Mouse (Mus musculus): Measurements from ENCODE around the gene Prss8. TPM values are rescaled to one million over a fixed set of nuclear protein-coding genes. Genes with fewer than 3 reads are reported as not detected.
A peak's percentile ranks its signal among the peaks of the same experiment; 100 is the strongest.
"Not testable (repeated sequence)": the region's sequence is repeated elsewhere in the genome, so short reads cannot be mapped to it uniquely, and the experiment has no call there.

Prss8 gene
- total RNA-seq, 2 experiments from 2014 or later = 1.7 to 1.8 TPM

DNA sequence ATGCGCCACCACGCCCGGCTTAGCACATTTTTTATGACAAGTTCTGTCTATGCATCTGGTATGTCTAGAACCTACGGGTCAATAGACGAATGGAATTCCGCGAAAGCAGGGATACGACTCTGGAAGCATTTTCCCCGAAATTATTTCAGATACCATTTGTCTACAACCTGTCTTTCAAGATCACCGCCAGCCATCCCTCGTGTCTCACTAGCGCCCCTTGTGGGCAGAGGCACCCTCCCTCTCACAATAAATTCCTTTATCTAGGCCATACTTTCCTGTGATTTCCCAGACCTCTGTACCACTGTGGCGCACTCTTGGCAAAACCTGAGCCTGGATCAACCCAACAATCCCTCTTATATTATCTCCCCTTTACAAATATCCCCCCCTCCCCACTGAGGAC, 33.5 kb downstream of the Prss8 start:
- peak; percentile 68 to 72 for DNase-seq (ENCODE audit: low spot score in 2 of 2)

DNA sequence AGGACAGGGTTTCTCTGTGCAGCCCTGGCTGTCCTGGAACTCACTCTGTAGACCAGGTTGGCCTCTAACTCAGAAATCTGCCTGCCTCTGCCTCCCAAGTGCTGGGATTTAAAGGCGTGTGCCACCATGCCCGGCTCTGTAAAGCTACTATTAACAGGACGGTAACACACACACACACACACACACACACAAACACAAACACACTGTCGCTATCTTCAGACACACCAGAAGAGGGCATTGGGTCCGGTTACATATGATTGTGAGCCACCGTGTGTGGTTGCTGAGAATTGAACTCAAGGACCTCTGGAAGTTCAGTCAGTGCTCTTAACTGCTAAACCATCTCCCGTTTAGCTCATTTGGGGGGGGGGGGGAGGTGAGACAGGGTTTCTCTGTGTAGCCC, 34.0 kb downstream of the Prss8 start:
- not testable (repeated sequence) for DNase-seq (ENCODE audit: low spot score in 2 of 2)

- peak; percentile 90 to 93 for DNase-seq (ENCODE audit: low spot score in 2 of 2)
Measured at GRCm38 (mm10) chr7:127895442-127895841, 34.5 kb downstream of the Prss8 start, which contains the start of the genes Gm21974 and Vkorc1. Gm21974 (minus strand) TSS chr7:127895454. Vkorc1 (minus strand) TSS chr7:127895617.

DNA sequence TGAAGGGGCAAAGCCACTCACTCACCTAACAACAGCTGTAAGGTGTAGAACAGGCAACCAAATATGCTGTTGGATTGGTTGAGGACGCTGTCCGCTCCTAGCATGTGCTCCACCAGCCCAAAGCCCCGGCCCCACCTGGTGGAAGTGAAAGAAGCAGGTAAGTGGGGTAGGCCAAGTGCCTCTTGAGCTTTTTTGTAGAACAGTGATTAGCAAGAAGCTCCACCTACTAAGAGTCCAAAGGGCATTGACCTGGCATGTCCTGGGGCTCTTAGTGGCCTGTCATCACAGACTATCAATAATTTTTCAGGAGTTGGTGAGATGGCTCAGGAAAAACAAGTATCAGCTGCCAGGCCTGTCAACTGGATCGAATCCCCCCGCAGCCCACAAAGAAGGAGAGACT, 35.4 kb downstream of the Prss8 start:
- DNase-seq (ENCODE audit: low spot score in 2 of 2) = no peak

- DNase-seq (ENCODE audit: low spot score in 2 of 2) = no peak
Measured at GRCm38 (mm10) chr7:127890798-127891197, 39.1 kb downstream of the Prss8 start, which contains the start of gene Prss53. Prss53 (minus strand) TSS chr7:127890970.

- DNase-seq (ENCODE audit: low spot score in 2 of 2) = no peak
Measured at GRCm38 (mm10) chr7:127888821-127889220, 41.1 kb downstream of the Prss8 start.

DNA sequence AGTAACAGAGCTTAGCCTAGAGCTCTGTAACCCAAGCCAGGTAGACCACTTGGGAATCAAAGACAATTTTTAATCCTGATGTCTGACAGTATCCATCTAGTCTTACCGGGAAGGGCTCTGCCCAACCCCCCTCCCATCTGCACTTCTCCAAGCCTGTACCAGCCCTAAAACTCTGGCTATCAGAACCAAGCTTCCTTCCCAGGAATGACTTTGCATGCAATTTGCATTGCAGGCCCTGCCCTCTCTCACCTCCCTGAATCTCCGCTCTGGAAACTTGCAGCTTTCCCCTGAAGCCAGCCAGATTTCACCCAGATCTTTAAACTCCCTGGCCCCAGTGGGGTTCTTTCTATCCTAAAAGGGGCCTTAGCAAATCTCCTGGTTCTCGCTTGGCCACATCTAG, 42.1 kb downstream of the Prss8 start:
- DNase-seq (ENCODE audit: low spot score in 2 of 2) = no peak

- no peak for DNase-seq (ENCODE audit: low spot score in 2 of 2)
Measured at GRCm38 (mm10) chr7:127887191-127887590, 42.7 kb downstream of the Prss8 start.

- DNase-seq (ENCODE audit: low spot score in 2 of 2) = no peak
Measured at GRCm38 (mm10) chr7:127886551-127886950, 43.4 kb downstream of the Prss8 start.

GRCm38 (mm10) chr7:127885951-127886350, 44.0 kb downstream of the Prss8 start:
- DNase-seq (ENCODE audit: low spot score in 2 of 2) = no peak

GRCm38 (mm10) chr7:127880431-127880830, 49.5 kb downstream of the Prss8 start:
- DNase-seq (ENCODE audit: low spot score in 2 of 2) = no peak

GRCm38 (mm10) chr7:127879301-127879700, 50.6 kb downstream of the Prss8 start:
- DNase-seq (ENCODE audit: low spot score in 2 of 2) = no peak

GRCm38 (mm10) chr7:127876467-127877348, 53.2 kb downstream of the Prss8 start, which contains the start of gene Zfp668:
Zfp668 (minus strand) TSS chr7:127876828.
- peak; percentile 91 to 93 for DNase-seq (ENCODE audit: low spot score in 2 of 2)

DNA sequence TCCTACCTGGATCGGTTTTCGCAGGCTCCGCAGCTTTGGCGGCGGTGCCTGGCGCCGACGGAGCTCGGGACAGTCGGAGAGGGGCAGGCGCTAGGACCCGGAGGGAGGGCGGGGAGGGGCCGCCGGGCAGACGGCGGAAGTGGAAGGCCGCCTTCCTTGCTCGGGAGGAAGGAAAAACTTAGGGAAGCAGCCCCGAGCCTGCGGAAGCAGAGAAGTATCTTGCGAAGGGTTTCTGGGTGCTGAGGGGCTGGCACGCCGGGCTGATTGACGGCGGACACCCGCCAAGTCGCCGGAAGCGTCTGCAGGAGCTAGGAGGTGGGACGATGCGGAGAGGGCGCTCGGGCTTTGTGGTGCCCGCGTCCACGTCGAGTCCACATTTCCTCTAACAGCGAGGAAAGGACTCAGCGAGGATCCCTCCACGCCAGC, 53.9 kb downstream of the Prss8 start, which contains the start of gene Zfp646:
TSS of gene Zfp646 (plus strand) at position 181 of the 426 bp plus-strand sequence.
- DNase-seq (ENCODE audit: low spot score in 2 of 2) = peak in 1 of 2 experiments; percentile 79

Other genes starting within 250 kb of the Prss8 start
- 10 to 100 TPM; 38.6 TPM for gene Bcl7c, start 221.2 kb downstream of the Prss8 start, total RNA-seq (2021)
- 1 to 10 TPM; 4.3 to 5.3 TPM for gene Ctf1, start 217.4 kb downstream of the Prss8 start, total RNA-seq (2021)
- gene Ctf2, start 197.9 kb downstream of the Prss8 start, total RNA-seq (2021) = not detected
- 10 to 100 TPM; 86.8 to 92.2 TPM for gene Fbxl19, start 185.6 kb downstream of the Prss8 start, total RNA-seq (2021)
- gene Orai3, start 160.3 kb downstream of the Prss8 start, total RNA-seq (2021) = 10 to 100 TPM; 18.5 to 19.1 TPM
- gene Setd1a, start 153.4 kb downstream of the Prss8 start, total RNA-seq (2021) = 10 to 100 TPM; 35.5 to 40.3 TPM
- gene Gm49388, start 144.5 kb downstream of the Prss8 start, total RNA-seq (2021) = 1 to 10 TPM; 2.9 to 4.6 TPM
- gene Hsd3b7, start 129.5 kb downstream of the Prss8 start, total RNA-seq (2021) = 1 to 10 TPM; 4.8 to 5.1 TPM
- 10 to 100 TPM; 46.9 to 53.6 TPM for gene Stx4a, start 105.8 kb downstream of the Prss8 start, total RNA-seq (2021)
- 100 to 1,000 TPM; 292 to 296 TPM for gene Stx1b, start 105.6 kb downstream of the Prss8 start, total RNA-seq (2021)
- 10 to 100 TPM; 28.6 to 30.2 TPM for gene Zfp646, start 53.9 kb downstream of the Prss8 start, total RNA-seq (2021)
- gene Zfp668, start 53.3 kb downstream of the Prss8 start, total RNA-seq (2021) = 10 to 100 TPM; 22.9 to 25.3 TPM
- 1 to 10 TPM in 1 of 2 experiments, under 1 TPM in 1; 0.96 to 1.1 TPM for gene Prss53, start 39.1 kb downstream of the Prss8 start, total RNA-seq (2021)
- gene Gm21974, start 34.6 kb downstream of the Prss8 start, total RNA-seq (2021) = not detected
- gene Vkorc1, start 34.5 kb downstream of the Prss8 start, total RNA-seq (2021) = 10 to 100 TPM; 25.0 to 26.3 TPM
- 10 to 100 TPM; 45.9 to 48.6 TPM for gene Bckdk, start 26.0 kb downstream of the Prss8 start, total RNA-seq (2021)
- gene Kat8, start 17.6 kb downstream of the Prss8 start, total RNA-seq (2021) = 10 to 100 TPM; 25.8 to 28.2 TPM
- gene Prss36, start 16.6 kb upstream of the Prss8 start, total RNA-seq (2021) = 10 to 100 TPM; 15.0 to 17.0 TPM
- 100 to 1,000 TPM; 423 to 445 TPM for gene Fus, start 37.4 kb upstream of the Prss8 start, total RNA-seq (2021)
- gene Pycard, start 63.8 kb upstream of the Prss8 start, total RNA-seq (2021) = 1 to 10 TPM; 3.2 to 4.5 TPM
- gene Trim72, start 73.8 kb upstream of the Prss8 start, total RNA-seq (2021) = under 1 TPM; 0.40 to 0.55 TPM
- 1 to 10 TPM; 8.4 to 8.7 TPM for gene Itgam, start 132.5 kb upstream of the Prss8 start, total RNA-seq (2021)
- gene Gm49368, start 132.6 kb upstream of the Prss8 start, total RNA-seq (2021) = not detected
- gene Itgax, start 199.4 kb upstream of the Prss8 start, total RNA-seq (2021) = not detected
- under 1 TPM; 0.78 to 0.85 TPM for gene Itgad, start 224.3 kb upstream of the Prss8 start, total RNA-seq (2021)

Measured in layer of hippocampus, postnatal 10 days (tissue).